Comparison of ENCODE assay signal across 24 mouse cellular contexts in genomic region chr9:46509458-46509857, GRCm38 (mm10).
A peak's percentile ranks its signal among the peaks of the same experiment; 100 is the strongest.
DNase-seq lines count a peak whose midpoint lies in the region; ATAC-seq and TF ChIP-seq lines count a peak whose summit lies in the region.
"Had no signal": no experiment of that assay in that cellular context is flagged by ENCODE, and none has a peak within 500 bp of the region (broad histone marks: within the 10 kb centered on the region; RNA-seq: fewer than 3 reads in every experiment).

No protein-coding gene starts in this region.

- WGBS in hindbrain, embryonic 14.5 days, result 11% methylated on average over 5 of the region's 5 CpGs
- WGBS in hindbrain, embryonic 10.5 days, result 29% methylated on average over 5 of the region's 5 CpGs
- WGBS in forebrain, postnatal 0 days, result 11% methylated on average over 5 of the region's 5 CpGs

- H3K4me3 ChIP-seq in hindbrain, embryonic 14.5 days (replicated peaks; ENCODE audit: low read length), result no peak overlapping the region
- H3K4me3 ChIP-seq in hindbrain, embryonic 10.5 days, result no peak overlapping the region
- no peak overlapping the region for H3K4me3 ChIP-seq in forebrain, postnatal 0 days (ENCODE audit: low read depth, low read length)
- H3K4me3 ChIP-seq: erythroblast, embryonic 14.5 days; heart, adult 2 months; heart, embryonic 15.5 days; intestine, embryonic 15.5 days; limb, embryonic 13.5 days; liver, embryonic 13.5 days; lung, embryonic 15.5 days; neural tube, embryonic 12.5 days had no signal

- DNase-seq in hindbrain, embryonic 14.5 days (ENCODE audit: low spot score), result peak; percentile 46
- no peak for DNase-seq in hindbrain, embryonic 10.5 days (ENCODE audit: low spot score)
- peak; percentile 38 to 48 for DNase-seq in right cerebral cortex, postnatal 10 days (ENCODE audit: low spot score in 2 of 2)
- no peak for DNase-seq in right cerebral cortex, postnatal 4 days
- no peak for DNase-seq in forebrain, postnatal 0 days
- no peak for DNase-seq in ovary, adult 18-20 months (ENCODE audit: low spot score)
- DNase-seq in thymus, postnatal 14 days, result no peak
- DNase-seq: adrenal gland, adult 8-10 months; cerebellum, adult 18-20 months; gastrocnemius, postnatal 14 days; heart, adult 2 months; heart, postnatal 4 days; kidney, adult 9 months; liver, embryonic 13.5 days; right cerebral cortex, postnatal 14 days; thymus, postnatal 4 days had no signal

- no peak overlapping the region for H3K4me2 ChIP-seq in hindbrain, embryonic 14.5 days (replicated peaks)
- no peak overlapping the region for H3K4me2 ChIP-seq in forebrain, postnatal 0 days (ENCODE audit: low read depth)
- H3K4me2 ChIP-seq: heart, embryonic 15.5 days; intestine, embryonic 15.5 days; limb, embryonic 13.5 days; liver, embryonic 13.5 days; lung, embryonic 15.5 days; neural tube, embryonic 12.5 days had no signal

- TF ChIP-seq CTCF in forebrain, postnatal 0 days (IDR thresholded peaks at IDR 0.05; ENCODE audit: low read depth), result 0 out of 2 replicates have a peak, but pooled peaks have one; percentile 22

- H3K9ac ChIP-seq in hindbrain, embryonic 14.5 days, result no peak overlapping the region
- H3K9ac ChIP-seq in forebrain, postnatal 0 days, result no peak overlapping the region
- H3K9ac ChIP-seq: heart, embryonic 15.5 days; intestine, embryonic 15.5 days; limb, embryonic 13.5 days; liver, embryonic 13.5 days; lung, embryonic 15.5 days had no signal

- ATAC-seq in hindbrain, embryonic 14.5 days (ENCODE audit: low FRiP score), result no peak
- ATAC-seq in forebrain, postnatal 0 days, result peak; percentile 32; the same call in 1 of the 2 replicates
- ATAC-seq: intestine, embryonic 15.5 days; Patski had no signal

- H3K27ac ChIP-seq in hindbrain, embryonic 14.5 days, result no peak overlapping the region
- no peak overlapping the region for H3K27ac ChIP-seq in hindbrain, embryonic 10.5 days
- H3K27ac ChIP-seq in forebrain, postnatal 0 days (ENCODE audit: low read depth, low read length), result no peak overlapping the region
- H3K27ac ChIP-seq: heart, adult 2 months; heart, embryonic 15.5 days; intestine, embryonic 15.5 days; limb, embryonic 13.5 days; liver, embryonic 13.5 days; lung, embryonic 15.5 days; macrophage; neural tube, embryonic 12.5 days had no signal

- H3K9me3 ChIP-seq in hindbrain, embryonic 14.5 days (ENCODE audit: control insufficient read depth, low read length), result no peaks in the 10 kb centered on the region
- 0 out of 2 replicates have a peak, but pooled peaks cover 3% of the 10 kb centered on the region for H3K9me3 ChIP-seq in hindbrain, embryonic 10.5 days
- H3K9me3 ChIP-seq in forebrain, postnatal 0 days (ENCODE audit: low read length), result no peaks in the 10 kb centered on the region
- H3K9me3 ChIP-seq: heart, embryonic 15.5 days; intestine, embryonic 15.5 days; lung, embryonic 15.5 days; neural tube, embryonic 12.5 days had no signal

- H3K36me3 ChIP-seq in hindbrain, embryonic 14.5 days (replicated peaks; ENCODE audit: control insufficient read depth, insufficient read depth), result no peaks in the 10 kb centered on the region
- H3K36me3 ChIP-seq in hindbrain, embryonic 10.5 days, result no peaks in the 10 kb centered on the region
- H3K36me3 ChIP-seq in forebrain, postnatal 0 days (ENCODE audit: insufficient read depth), result no peaks in the 10 kb centered on the region
- H3K36me3 ChIP-seq: heart, embryonic 15.5 days; intestine, embryonic 15.5 days; limb, embryonic 13.5 days; liver, embryonic 13.5 days; lung, embryonic 15.5 days; neural tube, embryonic 12.5 days had no signal

- H3K4me1 ChIP-seq in hindbrain, embryonic 14.5 days (replicated peaks; ENCODE audit: control insufficient read depth, insufficient read depth, low read length), result peaks cover 16% of the 10 kb centered on the region
- H3K4me1 ChIP-seq in hindbrain, embryonic 10.5 days (replicated peaks), result peaks cover 25% of the 10 kb centered on the region
- H3K4me1 ChIP-seq in forebrain, postnatal 0 days (ENCODE audit: insufficient read depth), result peaks cover 2% of the 10 kb centered on the region; the same call in 1 of the 2 replicates
- H3K4me1 ChIP-seq: intestine, embryonic 15.5 days; limb, embryonic 13.5 days; liver, embryonic 13.5 days; lung, embryonic 15.5 days had no signal

- 0 out of 2 replicates have a peak, but pooled peaks cover 8% of the 10 kb centered on the region for H3K27me3 ChIP-seq in hindbrain, embryonic 14.5 days (ENCODE audit: control insufficient read depth, insufficient read depth, low read length)
- H3K27me3 ChIP-seq in hindbrain, embryonic 10.5 days (ENCODE audit: insufficient read depth, poor library complexity, severe bottlenecking), result 0 out of 2 replicates have a peak, but pooled peaks cover 6% of the 10 kb centered on the region
- H3K27me3 ChIP-seq in forebrain, postnatal 0 days (ENCODE audit: insufficient read depth, low read length), result no peaks in the 10 kb centered on the region
- H3K27me3 ChIP-seq: liver, embryonic 13.5 days; lung, embryonic 15.5 days; neural tube, embryonic 12.5 days had no signal

Comparison
In these comparisons a context has a peak if more than half of its experiments do, and no peak if none do; other contexts are left out.
1. DNase-seq: peak in hindbrain, embryonic 14.5 days (single experiment) and right cerebral cortex, postnatal 10 days (2 of 2); none in hindbrain, embryonic 10.5 days (single experiment), right cerebral cortex, postnatal 4 days (single experiment), forebrain, postnatal 0 days (single experiment), ovary, adult 18-20 months (single experiment) and thymus, postnatal 14 days (single experiment).